Mouse (Mus musculus) layer of hippocampus, postnatal 10 days (tissue): ENCODE measurements at regions not wholly inside any gene's neighbourhood (a gene's known extent, or its start where the extent isn't known, plus 50 kb on each side); places are given as distances from the start of the nearest gene placed in this dataset.
A peak's percentile ranks its signal among the peaks of the same experiment; 100 is the strongest.

Experiments
- DNase-seq, 2 experiments: peaks; one replicate each; pipeline ENCODE4 v3.0.0; 2021; ENCODE audit warnings: low spot score in 2 of 2

DNA sequence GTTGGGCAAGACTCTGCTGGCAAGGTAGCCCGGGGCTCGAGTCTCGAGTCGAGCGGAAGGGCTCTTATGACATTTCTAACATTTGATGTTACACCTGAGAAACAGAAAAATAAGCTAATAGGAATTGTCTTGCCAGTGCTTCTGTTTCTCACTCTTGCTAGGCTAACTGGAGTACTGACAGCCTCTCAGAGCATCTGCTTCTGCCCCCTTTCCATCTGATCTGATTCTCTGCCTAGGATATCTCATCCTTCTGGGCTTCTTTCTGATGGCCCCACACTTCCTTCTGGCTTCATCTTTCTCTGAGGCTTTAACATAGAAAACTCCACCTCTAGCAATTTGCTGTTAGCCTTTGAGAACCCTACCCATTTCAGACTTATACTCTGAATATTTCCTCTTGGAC lies 95.0 kb upstream of the Arhgef9 start:
- DNase-seq = no peak

- no peak for DNase-seq
These were observed 85.4 kb upstream of the Arhgef9 start for GRCm38 (mm10) chrX:95282038-95282437.

DNA sequence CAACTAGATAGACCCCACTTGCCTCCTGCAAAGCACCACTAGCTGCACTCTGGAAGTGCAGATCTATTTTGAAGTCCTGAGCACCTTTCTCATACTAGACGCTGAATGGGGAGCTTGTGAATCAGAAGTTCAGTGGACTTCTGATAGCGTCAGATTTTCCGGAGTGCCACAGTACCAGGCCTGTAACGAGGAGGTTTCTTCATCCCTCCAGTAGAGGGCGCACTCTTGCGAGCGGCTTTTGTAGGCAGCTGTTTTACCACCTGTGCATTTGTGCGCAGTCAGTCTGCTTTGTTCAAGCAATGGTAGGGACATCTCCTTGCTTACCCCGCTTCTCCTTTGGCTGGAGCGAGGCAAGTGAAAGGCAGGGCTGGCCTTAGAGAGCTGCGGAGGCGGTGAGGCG lies 56.9 kb upstream of the Arhgef9 start:
- DNase-seq = peak; percentile 3 to 18
